Mouse (Mus musculus) hindbrain, embryonic 14.5 days (tissue): Measurements from ENCODE around the gene Tlk1. TPM values are rescaled to one million over a fixed set of nuclear protein-coding genes. Genes with fewer than 3 reads are reported as not detected.
"Not testable (repeated sequence)": the region's sequence is repeated elsewhere in the genome, so short reads cannot be mapped to it uniquely, and the experiment has no call there.

ENCODE experiments used
- ATAC-seq: fragments of 200-750 bp; cut with Nextera tagmentation; 2 replicates; pipeline ENCODE4 v1.8.0; 2017; ENCODE audit warnings: moderate number of reproducible peaks, mild to moderate bottlenecking, moderate TSS enrichment, moderate library complexity; ENCODE audit not compliant: low FRiP score
- DNase-seq: peaks from one replicate; pipeline ENCODE4 v3.0.0-alpha.2; 2015; ENCODE audit warnings: low spot score
- H3K27ac ChIP-seq: fragments of 300-500 bp; sonication (generic); 2 replicates; pipeline ENCODE4 v1.5.1; 2014; ENCODE audit warnings: mild to moderate bottlenecking, moderate library complexity
- H3K27me3 ChIP-seq: fragments of 300-500 bp; sonication (generic); 2 replicates; pipeline ENCODE4 v1.6.1; 2014; ENCODE audit warnings: mild to moderate bottlenecking, low read length, mixed read lengths; ENCODE audit not compliant: control insufficient read depth, insufficient read depth
- H3K36me3 ChIP-seq: fragments of 300-500 bp; sonication (generic); replicated peaks from 2 replicates; pipeline ENCODE4 v1.6.1; 2014; ENCODE audit not compliant: control insufficient read depth, insufficient read depth
- H3K4me1 ChIP-seq: fragments of 300-500 bp; sonication (generic); replicated peaks from 2 replicates; pipeline ENCODE4 v1.6.1; 2014; ENCODE audit warnings: antibody characterized with exemption, low read length, mixed read lengths; ENCODE audit not compliant: control insufficient read depth, insufficient read depth
- H3K4me2 ChIP-seq: fragments of 300-500 bp; sonication (generic); replicated peaks from 2 replicates; pipeline ENCODE4 v1.6.1; 2014; ENCODE audit warnings: mild to moderate bottlenecking, moderate library complexity
- H3K4me3 ChIP-seq: fragments of 300-500 bp; sonication (generic); replicated peaks from 2 replicates; pipeline ENCODE4 v1.5.1; 2014; ENCODE audit warnings: mild to moderate bottlenecking, low read length
- H3K9ac ChIP-seq: fragments of 300-500 bp; sonication (generic); 2 replicates; pipeline ENCODE4 v1.6.1; 2014
- H3K9me3 ChIP-seq: fragments of 300-500 bp; sonication (generic); 2 replicates; pipeline ENCODE4 v1.6.1; 2016; ENCODE audit warnings: low read length; ENCODE audit not compliant: control insufficient read depth
- WGBS: fragments of 180-500 bp; shearing (Covaris S2); extraction: QIAGEN DNeasy Blood & Tissue Kit; methylation state at CpG from one replicate; pipeline ENCODE4 v1.1.7; 2014; 5-methylcytosine and 5-hydroxymethylcytosine counted together
- polyA plus RNA-seq: library from polyadenylated mRNA; unstranded; fragments of >200 nt; fragmentation: Nextera tagmentation; extraction: Ambion mirVana; gene quantifications from 2 replicates; pipeline ENCODE4 v1.2.1, GENCODE M21; 2014

Gene Tlk1
- polyA plus RNA-seq, 1 experiment from 2014 or later: 29.9 TPM

DNA sequence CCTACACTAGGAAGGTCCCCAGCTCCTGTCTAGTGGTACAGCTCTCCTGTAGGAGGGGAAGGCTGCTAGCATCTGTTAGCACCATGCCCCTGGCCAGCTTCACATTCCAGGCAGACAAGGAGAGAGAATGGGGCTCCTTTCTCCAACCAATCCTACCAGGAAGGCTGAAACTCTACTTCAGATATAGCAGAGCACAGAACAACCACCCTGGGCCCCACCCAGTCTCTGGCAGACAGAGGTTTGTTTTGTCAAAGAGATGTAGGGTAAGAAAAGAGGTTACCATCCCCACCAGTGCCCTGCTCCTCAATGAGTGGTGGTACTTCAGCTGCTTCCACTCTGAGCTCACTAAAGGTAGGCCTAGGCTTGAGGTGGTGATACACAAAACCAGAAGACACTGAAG lies 16.8 kb downstream of the Tlk1 start:
- Histone ChIP-seq H3K9me3 (no peaks in the 10 kb centered on the region), H3K4me1 (0 out of 2 replicates have a peak, but pooled peaks cover 5% of the 10 kb centered on the region), H3K4me3 (no peak overlapping the region), H3K36me3 (no peaks in the 10 kb centered on the region), H3K4me2 (no peak overlapping the region), H3K27ac (no peak overlapping the region), H3K9ac (no peak overlapping the region), H3K27me3 (no peaks in the 10 kb centered on the region)
- no peak for ATAC-seq
- no peak for DNase-seq

DNA sequence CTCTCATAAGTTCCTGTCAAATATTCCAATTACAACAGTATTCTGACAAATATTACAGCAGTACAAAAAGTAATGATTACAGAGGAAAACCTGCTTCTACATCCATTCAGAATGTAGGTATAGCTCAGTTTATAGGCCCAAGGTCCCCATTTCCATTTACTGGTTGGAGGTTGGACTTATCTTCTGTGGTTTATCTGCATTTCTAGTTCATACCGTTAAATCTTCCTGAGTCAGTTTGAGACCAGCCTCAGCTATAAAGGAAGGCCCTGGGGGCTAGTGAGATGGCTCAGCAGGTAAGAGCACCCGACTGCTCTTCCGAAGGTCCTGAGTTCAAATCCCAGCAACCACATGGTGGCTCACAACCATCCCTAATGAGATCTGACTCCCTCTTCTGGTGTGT lies 17.9 kb downstream of the Tlk1 start:
- H3K4me1 ChIP-seq, DNase-seq, ATAC-seq, H3K27ac ChIP-seq, H3K9me3 ChIP-seq, H3K4me3 ChIP-seq, H3K36me3 ChIP-seq, H3K9ac ChIP-seq, H3K27me3 ChIP-seq, H3K4me2 ChIP-seq: not testable (repeated sequence)
- WGBS: 90% methylated on average over 3 of the region's 3 CpGs

DNA sequence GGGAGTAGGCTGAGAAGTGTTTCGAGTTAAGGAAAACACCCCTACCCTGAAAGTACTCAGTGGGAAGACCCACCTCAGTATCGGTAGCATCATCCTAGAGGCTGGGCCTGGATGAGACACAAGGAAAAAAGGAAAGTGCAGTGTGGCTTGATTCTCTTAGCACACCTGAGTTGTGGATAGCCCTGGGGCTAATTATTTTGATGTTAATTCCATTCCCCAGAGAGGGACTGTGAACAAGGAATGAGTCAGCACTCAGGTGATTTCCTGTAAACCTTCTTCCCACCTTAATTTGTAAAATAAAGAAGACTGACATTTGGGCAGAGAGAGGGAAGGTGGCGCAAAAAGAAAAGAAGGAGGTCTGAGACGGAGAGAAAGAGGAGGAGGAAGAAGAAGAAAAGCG lies 19.5 kb downstream of the Tlk1 start:
- Histone ChIP-seq H3K27ac (no peak overlapping the region), H3K9me3 (no peaks in the 10 kb centered on the region), H3K4me3 (no peak overlapping the region), H3K9ac (no peak overlapping the region), H3K36me3 (0 out of 2 replicates have a peak, but pooled peaks cover 3% of the 10 kb centered on the region), H3K4me2 (no peak overlapping the region), H3K4me1 (0 out of 2 replicates have a peak, but pooled peaks cover 5% of the 10 kb centered on the region), H3K27me3 (no peaks in the 10 kb centered on the region)
- no peak for DNase-seq
- no peak for ATAC-seq
- 84% methylated on average over 5 of the region's 5 CpGs for WGBS

DNA sequence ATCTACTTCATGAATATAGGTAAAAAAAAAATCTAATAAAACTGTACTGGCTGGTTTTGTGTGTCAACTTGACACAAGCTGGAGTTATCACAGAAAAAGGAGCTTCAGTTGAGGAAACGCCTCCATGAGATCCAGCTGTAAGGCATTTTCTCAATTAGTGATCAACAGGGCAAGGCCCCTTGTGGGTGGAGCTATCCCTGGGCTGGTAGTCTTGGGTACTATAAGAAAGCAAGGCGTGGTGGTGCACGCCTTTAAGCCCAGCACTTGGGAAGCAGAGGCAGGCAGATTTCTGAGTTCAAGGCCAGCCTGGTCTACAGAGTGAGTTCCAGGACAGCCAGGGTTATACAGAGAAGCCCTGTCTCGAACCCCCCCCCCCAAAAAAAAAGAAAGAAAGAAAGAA lies 21.8 kb downstream of the Tlk1 start:
- not testable (repeated sequence) for H3K9ac ChIP-seq, H3K27ac ChIP-seq, H3K9me3 ChIP-seq, H3K4me2 ChIP-seq, DNase-seq, H3K4me1 ChIP-seq, H3K36me3 ChIP-seq, ATAC-seq, H3K27me3 ChIP-seq, H3K4me3 ChIP-seq
- WGBS: 92% methylated on average over 4 of the region's 4 CpGs

DNA sequence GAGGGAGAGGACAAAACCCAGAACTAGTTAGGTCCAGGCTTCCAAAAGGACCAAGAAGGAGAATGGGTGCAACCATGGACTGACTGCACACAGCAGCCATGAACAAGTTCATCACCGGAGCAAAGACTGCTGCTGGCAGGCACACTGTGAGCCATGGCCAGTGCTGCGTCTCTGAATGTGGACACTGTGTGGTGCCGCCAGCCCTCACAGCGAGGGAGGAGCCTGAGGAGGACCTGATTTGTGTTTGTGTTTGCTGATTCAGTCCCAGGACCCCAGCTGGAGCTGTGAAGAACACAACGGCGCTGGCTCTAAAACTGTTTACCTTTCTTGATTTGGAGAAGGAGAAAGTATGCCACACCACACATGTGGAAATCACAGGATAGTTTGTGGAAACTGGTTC lies 22.9 kb downstream of the Tlk1 start:
- 39% methylated on average over 6 of the region's 6 CpGs for WGBS
- DNase-seq: no peak

DNA sequence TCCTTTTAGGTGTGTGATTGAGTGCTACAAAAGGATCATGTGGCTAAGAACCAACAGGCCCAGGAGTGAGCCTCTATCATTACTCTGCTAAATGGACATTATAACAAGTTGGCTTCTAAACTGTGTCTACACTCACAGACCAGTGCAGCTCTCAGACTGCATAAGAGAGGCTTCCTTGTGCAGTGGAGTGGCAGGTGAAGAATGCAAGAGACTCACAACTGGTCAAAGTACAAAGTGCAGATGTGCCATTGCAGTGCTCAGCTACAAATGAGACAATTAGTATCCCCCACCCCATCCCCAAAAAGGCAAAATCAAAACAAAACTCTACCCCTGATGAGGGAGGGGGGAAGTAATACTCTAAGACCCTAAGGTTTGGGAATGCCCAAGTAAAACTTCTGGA lies 24.0 kb downstream of the Tlk1 start:
- Histone ChIP-seq H3K9ac (no peak overlapping the region), H3K27ac (no peak overlapping the region), H3K36me3 (0 out of 2 replicates have a peak, but pooled peaks cover 3% of the 10 kb centered on the region), H3K4me3 (no peak overlapping the region), H3K4me1 (no peaks in the 10 kb centered on the region), H3K9me3 (no peaks in the 10 kb centered on the region), H3K27me3 (no peaks in the 10 kb centered on the region), H3K4me2 (no peak overlapping the region)
- DNase-seq (no peak), ATAC-seq (no peak)

More for the DNA sequence above, 22.9 kb downstream of the Tlk1 start:
- Histone ChIP-seq H3K27ac (peak overlapping the region; percentile 20; the same call in 1 of the 2 replicates), H3K36me3 (0 out of 2 replicates have a peak, but pooled peaks cover 3% of the 10 kb centered on the region), H3K9ac (no peak overlapping the region), H3K9me3 (no peaks in the 10 kb centered on the region), H3K4me2 (no peak overlapping the region), H3K27me3 (no peaks in the 10 kb centered on the region), H3K4me3 (no peak overlapping the region), H3K4me1 (no peaks in the 10 kb centered on the region)
- ATAC-seq: no peak; the same call in 1 of the 2 replicates

DNA sequence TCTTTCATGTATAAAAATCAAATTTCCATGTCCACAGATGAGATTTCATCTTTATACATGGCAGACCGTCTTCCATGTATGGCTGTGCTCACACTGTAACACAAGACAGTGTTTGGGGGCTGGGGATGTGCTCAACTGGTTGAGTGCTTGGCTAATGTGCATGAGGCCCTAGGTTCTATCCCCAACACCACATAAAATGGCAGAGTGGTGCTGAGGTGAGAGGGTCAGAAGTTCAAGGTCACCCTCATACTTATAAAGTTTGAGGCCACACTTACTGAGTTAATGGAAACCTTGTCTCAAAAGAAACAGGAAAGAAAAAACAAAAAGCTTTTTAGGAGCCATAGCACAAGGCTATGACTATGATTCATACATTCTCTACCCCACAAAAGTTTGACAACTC lies 25.1 kb downstream of the Tlk1 start:
- Histone ChIP-seq H3K27ac (no peak overlapping the region), H3K4me2 (no peak overlapping the region), H3K9me3 (no peaks in the 10 kb centered on the region), H3K4me3 (no peak overlapping the region), H3K27me3 (no peaks in the 10 kb centered on the region), H3K9ac (no peak overlapping the region), H3K36me3 (0 out of 2 replicates have a peak, but pooled peaks cover 3% of the 10 kb centered on the region), H3K4me1 (no peaks in the 10 kb centered on the region)
- DNase-seq: no peak
- ATAC-seq: no peak
- 88% methylated on average over 1 of the region's 1 CpGs for WGBS

DNA sequence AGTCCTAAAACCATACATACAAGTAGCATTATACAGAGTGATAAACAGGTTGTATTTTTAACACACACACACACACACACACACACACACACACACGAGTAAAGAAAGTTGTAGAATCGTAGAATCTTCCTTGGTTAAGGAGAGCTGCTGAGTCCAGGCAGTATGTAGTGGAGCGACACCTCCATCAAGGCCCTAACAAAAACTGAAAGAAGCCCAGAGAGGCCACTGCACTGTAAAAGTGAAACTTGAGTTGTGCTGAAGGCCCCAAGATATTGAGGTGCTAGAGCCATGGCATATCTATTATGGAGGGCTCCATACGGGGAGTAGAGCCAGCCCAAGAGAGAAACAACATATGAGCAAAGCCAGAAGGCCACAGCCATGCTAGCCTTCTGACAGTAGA lies 32.3 kb downstream of the Tlk1 start:
- Histone ChIP-seq H3K27me3 (no peaks in the 10 kb centered on the region), H3K4me1 (no peaks in the 10 kb centered on the region), H3K4me2 (no peak overlapping the region), H3K27ac (no peak overlapping the region), H3K4me3 (no peak overlapping the region), H3K9ac (no peak overlapping the region), H3K9me3 (no peaks in the 10 kb centered on the region), H3K36me3 (no peaks in the 10 kb centered on the region)
- ATAC-seq: no peak
- no peak for DNase-seq
- 93% methylated on average over 4 of the region's 4 CpGs for WGBS

DNA sequence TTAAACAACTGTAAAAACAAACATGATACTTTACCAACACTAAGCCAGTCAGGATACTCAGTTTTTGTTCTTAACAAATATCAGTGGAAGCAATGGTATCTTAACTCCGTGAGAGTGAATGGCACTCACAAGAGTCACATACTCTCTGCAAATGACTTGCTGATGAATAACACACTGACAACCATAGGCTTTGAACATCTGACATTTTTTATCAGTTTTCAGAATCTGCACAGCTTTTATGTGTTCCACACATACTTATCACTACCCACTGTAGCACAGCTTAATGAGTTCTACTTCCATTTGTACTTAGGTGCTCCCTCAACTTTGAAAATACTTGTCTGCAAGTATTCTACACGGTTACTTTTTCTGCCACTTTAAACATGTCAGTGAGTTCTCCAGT lies 35.3 kb downstream of the Tlk1 start:
- no peak overlapping the region for H3K27ac ChIP-seq
- no peaks in the 10 kb centered on the region for H3K36me3 ChIP-seq
- ATAC-seq: no peak
- 93% methylated on average over 2 of the region's 2 CpGs for WGBS
- no peak overlapping the region for H3K4me2 ChIP-seq
- H3K9ac ChIP-seq: no peak overlapping the region
- no peak overlapping the region for H3K4me3 ChIP-seq
- no peaks in the 10 kb centered on the region for H3K27me3 ChIP-seq
- H3K9me3 ChIP-seq: no peaks in the 10 kb centered on the region
- H3K4me1 ChIP-seq: no peaks in the 10 kb centered on the region
- DNase-seq: no peak

DNA sequence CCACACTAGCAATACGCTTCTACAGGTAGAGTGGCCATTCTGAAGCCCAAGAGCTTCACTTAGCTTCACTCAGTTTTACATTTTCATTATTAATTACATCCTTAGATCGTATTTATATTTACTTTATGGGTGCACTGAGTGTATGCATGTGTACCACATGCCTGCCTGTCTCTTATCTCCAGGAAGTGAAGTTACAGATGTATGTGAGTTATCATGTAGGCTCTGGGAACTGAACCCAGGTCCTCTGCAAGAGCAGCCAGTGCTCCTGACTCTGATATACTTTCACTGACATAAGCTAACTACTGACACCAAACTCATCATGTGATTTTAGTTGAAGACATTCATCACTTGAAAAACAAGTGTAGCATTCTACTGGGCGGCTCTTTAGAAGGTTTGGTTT lies 36.2 kb downstream of the Tlk1 start:
- no peak for DNase-seq
- Histone ChIP-seq H3K27ac (no peak overlapping the region), H3K9me3 (no peaks in the 10 kb centered on the region), H3K36me3 (no peaks in the 10 kb centered on the region), H3K4me3 (no peak overlapping the region), H3K27me3 (no peaks in the 10 kb centered on the region), H3K4me1 (no peaks in the 10 kb centered on the region), H3K9ac (no peak overlapping the region), H3K4me2 (no peak overlapping the region)
- WGBS: 96% methylated on average over 3 of the region's 3 CpGs
- ATAC-seq: no peak
